Mouse (Mus musculus) bone marrow macrophage, adult 2 months (primary cell): ENCODE data around the gene Nphp1.

Experiments used
- CTCF ChIP-seq: IDR thresholded peaks from 2 replicates; pipeline ENCODE4 v1.5.1; 2012; ENCODE audit warnings: low read depth, mild to moderate bottlenecking, low read length, moderate library complexity
- POLR2A ChIP-seq: IDR thresholded peaks from 2 replicates; pipeline ENCODE4 v1.6.1; 2012; ENCODE audit warnings: mild to moderate bottlenecking, low read depth, low read length, borderline replicate concordance

DNA sequence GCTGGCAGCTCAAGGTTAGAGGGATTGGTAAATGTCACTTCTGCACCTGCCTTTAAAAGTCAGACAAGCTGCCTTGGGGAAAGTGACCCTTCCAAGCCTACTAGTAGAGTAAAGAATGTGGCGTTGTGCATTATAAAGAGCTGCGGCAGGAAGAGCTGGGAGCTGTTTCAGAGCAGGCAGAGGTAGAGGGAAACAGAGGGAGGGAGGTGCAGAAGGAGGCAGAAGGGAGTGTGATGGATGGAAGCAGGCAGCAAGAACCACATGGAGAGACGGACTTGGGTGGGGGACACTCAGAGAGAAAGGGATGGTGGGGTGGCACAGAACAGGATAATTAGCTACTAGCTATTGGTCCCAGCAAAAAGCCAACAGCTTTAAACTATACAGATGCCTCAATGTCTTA lies 80.6 kb downstream of the Nphp1 start:
- TF ChIP-seq CTCF (no peak), POLR2A (no peak)
